Mouse (Mus musculus): ENCODE measurements around the gene Phf21a.

GRCm38 (mm10) chr2:92272510-92272909, 179.6 kb downstream of the Phf21a start:
- TF ChIP-seq POLR2A (IDR thresholded peaks at IDR 0.05; ENCODE audit: borderline replicate concordance, control insufficient read depth, low read depth, low read length): no peak
- TF ChIP-seq CTCF (IDR thresholded peaks at IDR 0.05; ENCODE audit: control insufficient read depth, insufficient read depth, low read length): no peak

Measured in bone marrow, adult 2 months (tissue).